ENCODE assay signal across 14 mouse cellular contexts in genomic region chr8:3327538-3328245, GRCm38 (mm10). TPM values are rescaled to one million over a fixed set of nuclear protein-coding genes. Genes with fewer than 3 reads are reported as not detected.
DNase-seq lines count a peak whose midpoint lies in the region; ATAC-seq lines count a peak whose summit lies in the region.
"Had no signal": no experiment of that assay in that cellular context is flagged by ENCODE, and none has a peak within 500 bp of the region (broad histone marks: within the 10 kb centered on the region; RNA-seq: fewer than 3 reads in every experiment).

No protein-coding gene starts in this region.

- no peak overlapping the region for H3K27ac ChIP-seq in kidney, embryonic 15.5 days
- H3K27ac ChIP-seq: embryonic facial prominence, embryonic 12.5 days; hindbrain, embryonic 15.5 days had no signal

- WGBS in kidney, embryonic 15.5 days = 67% methylated on average over 8 of the region's 8 CpGs

- H3K27me3 ChIP-seq in kidney, embryonic 15.5 days = no peaks in the 10 kb centered on the region
- no peaks in the 10 kb centered on the region for H3K27me3 ChIP-seq in splenic B cell, adult 2 months (ENCODE audit: control insufficient read depth, insufficient read depth, low read length, poor library complexity, severe bottlenecking)
- H3K27me3 ChIP-seq: embryonic facial prominence, embryonic 12.5 days; heart, embryonic 12.5 days; hindbrain, embryonic 15.5 days had no signal

- H3K4me3 ChIP-seq in kidney, embryonic 15.5 days (replicated peaks) = no peak overlapping the region
- H3K4me3 ChIP-seq: embryonic facial prominence, embryonic 12.5 days; heart, embryonic 12.5 days; hindbrain, embryonic 15.5 days had no signal

- no peaks in the 10 kb centered on the region for H3K9me3 ChIP-seq in kidney, embryonic 15.5 days (replicated peaks)
- H3K9me3 ChIP-seq: embryonic facial prominence, embryonic 12.5 days; heart, embryonic 12.5 days; hindbrain, embryonic 15.5 days had no signal

- H3K9ac ChIP-seq in kidney, embryonic 15.5 days = no peak overlapping the region
- H3K9ac ChIP-seq: embryonic facial prominence, embryonic 12.5 days; heart, embryonic 12.5 days; hindbrain, embryonic 15.5 days had no signal

- H3K4me1 ChIP-seq in kidney, embryonic 15.5 days = no peaks in the 10 kb centered on the region
- H3K4me1 ChIP-seq: embryonic facial prominence, embryonic 12.5 days; heart, embryonic 12.5 days; hindbrain, embryonic 15.5 days had no signal

- no peak overlapping the region for H3K4me2 ChIP-seq in kidney, embryonic 15.5 days
- H3K4me2 ChIP-seq: embryonic facial prominence, embryonic 12.5 days; heart, embryonic 12.5 days; hindbrain, embryonic 15.5 days had no signal

- H3K36me3 ChIP-seq in kidney, embryonic 15.5 days = no peaks in the 10 kb centered on the region
- H3K36me3 ChIP-seq in splenic B cell, adult 2 months (ENCODE audit: control insufficient read depth, insufficient read depth, low read length, poor library complexity, severe bottlenecking) = no peaks in the 10 kb centered on the region
- H3K36me3 ChIP-seq: embryonic facial prominence, embryonic 12.5 days; heart, embryonic 12.5 days; hindbrain, embryonic 15.5 days had no signal

- no peak for ATAC-seq in kidney, embryonic 15.5 days (replicated peaks; ENCODE audit: low FRiP score)
- no peak for ATAC-seq in cerebellum, adult (ENCODE audit: insufficient number of reproducible peaks, low FRiP score, low TSS enrichment)
- ATAC-seq: forebrain, embryonic 16.5 days had no signal

- DNase-seq in kidney, postnatal 14 days = peak; percentile 46
- peak; percentile 30 for DNase-seq in CD4-positive helper T cell, adult 2 months (ENCODE audit: low read depth, low spot score)
- DNase-seq in adrenal gland, postnatal 25 days = peak; percentile 31
- peak; percentile 63 for DNase-seq in splenic B cell, adult 2 months (ENCODE audit: low read depth, low spot score)
- DNase-seq in urinary bladder, postnatal 4 days (ENCODE audit: low spot score in 2 of 2) = no peak
- DNase-seq in layer of hippocampus, adult 9-10 months (ENCODE audit: low spot score) = no peak
- DNase-seq: cerebellum, adult 2 months; midbrain, embryonic 14.5 days had no signal

RNA-seq across cellular contexts. Expression of gene A430078G23Rik, which starts 25.5 kb away (rescaled TPM):
- polyA plus RNA-seq in kidney, embryonic 15.5 days (2015; fragmentation: Nextera tagmentation; extraction: Ambion mirVana) = 0.12 TPM in 1 of 2 replicates, not detected in the other
- total RNA-seq in adrenal gland, postnatal 25 days (2021) = 0.27 TPM in 1 of 2 replicates, not detected in the other
- polyA plus RNA-seq: cerebellum, adult 2 months; embryonic facial prominence, embryonic 12.5 days; heart, embryonic 12.5 days; hindbrain, embryonic 15.5 days; midbrain, embryonic 14.5 days had no signal

RNA-seq across cellular contexts. Expression of gene Insr, which starts 48.3 kb away (rescaled TPM):
- polyA plus RNA-seq in kidney, embryonic 15.5 days (2015; fragmentation: Nextera tagmentation; extraction: Ambion mirVana) = 35.5 and 36.5 TPM in 2 replicates
- 127 and 144 TPM in 2 replicates for total RNA-seq in adrenal gland, postnatal 25 days (2021)

Comparison
In these comparisons a context has a peak if more than half of its experiments do, and no peak if none do; other contexts are left out.
1. DNase-seq: peak in kidney, postnatal 14 days (single experiment), CD4-positive helper T cell, adult 2 months (single experiment), adrenal gland, postnatal 25 days (single experiment) and splenic B cell, adult 2 months (single experiment); none in urinary bladder, postnatal 4 days (0 of 2) and layer of hippocampus, adult 9-10 months (single experiment).